Mouse (Mus musculus) left cerebral cortex, postnatal 4 days (tissue): ENCODE measurements around the gene Abcc3. TPM values are rescaled to one million over a fixed set of nuclear protein-coding genes. Genes with fewer than 3 reads are reported as not detected.
"Not testable (repeated sequence)": the region's sequence is repeated elsewhere in the genome, so short reads cannot be mapped to it uniquely, and the experiment has no call there.

Experiments used
- DNase-seq: peaks from one replicate; pipeline ENCODE4 v3.0.0-alpha.2; 2022
- intact Hi-C: fragments of 180-260 bp; cut with DNase I; formaldehyde crosslinking; loops from one replicate; pipeline ENCODE4 v1.15.1; 2025
- total RNA-seq, 2 experiments: library from RNA; stranded (reverse); gene quantifications; 2 replicates each; pipeline ENCODE4 v1.2.3; 2021

Abcc3 gene
- total RNA-seq, 2 experiments from 2014 or later: 0.70 to 1.4 TPM

DNA sequence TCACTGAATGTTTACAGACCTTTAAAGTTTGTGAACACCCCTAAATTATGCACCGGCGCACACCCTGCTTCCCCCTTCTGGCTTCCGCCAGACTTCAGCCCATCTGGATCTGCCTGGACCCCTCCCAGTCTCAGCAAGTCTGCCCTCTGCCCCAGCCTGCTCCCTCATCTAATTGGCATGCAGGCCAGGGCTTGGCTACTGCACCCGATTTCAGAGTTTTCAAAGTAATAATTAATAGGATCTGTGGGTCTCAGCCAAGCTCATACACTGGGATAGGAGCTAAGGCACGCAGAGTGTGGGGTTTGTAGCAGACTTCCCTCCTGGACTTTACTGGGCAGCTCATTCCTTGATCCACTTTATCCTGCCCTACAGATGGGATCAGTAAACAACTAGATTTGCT, 11.4 kb upstream of the Abcc3 start:
- no peak for DNase-seq
- intact Hi-C loops: loop anchor here (5.0 kb wide), 1 partner anchor 62 kb away; no protein-coding TSS in a partner anchor

DNA sequence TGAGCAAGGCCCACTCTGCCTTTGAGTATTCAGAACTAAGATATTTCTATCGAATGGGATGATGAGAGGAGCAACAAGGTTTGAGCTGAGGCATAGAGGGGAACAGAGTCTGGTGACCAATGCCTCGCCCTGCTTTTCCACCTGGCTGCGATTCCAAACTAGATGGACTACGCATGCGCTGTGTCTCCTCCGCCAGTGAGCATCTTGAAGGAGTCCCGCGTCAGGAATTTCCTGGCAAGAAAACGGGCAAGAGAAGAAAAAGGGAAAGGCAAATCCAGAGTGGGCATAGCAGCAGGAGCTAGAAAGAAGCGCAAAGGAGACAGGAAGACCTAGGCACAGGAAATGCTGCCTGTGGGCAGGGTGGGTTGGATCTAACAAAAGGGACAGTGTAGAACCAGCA, 11.0 kb upstream of the Abcc3 start:
- no peak for DNase-seq
- intact Hi-C loops: loop anchor here (5.0 kb wide), 1 partner anchor 61 kb away; no protein-coding TSS in a partner anchor

DNA sequence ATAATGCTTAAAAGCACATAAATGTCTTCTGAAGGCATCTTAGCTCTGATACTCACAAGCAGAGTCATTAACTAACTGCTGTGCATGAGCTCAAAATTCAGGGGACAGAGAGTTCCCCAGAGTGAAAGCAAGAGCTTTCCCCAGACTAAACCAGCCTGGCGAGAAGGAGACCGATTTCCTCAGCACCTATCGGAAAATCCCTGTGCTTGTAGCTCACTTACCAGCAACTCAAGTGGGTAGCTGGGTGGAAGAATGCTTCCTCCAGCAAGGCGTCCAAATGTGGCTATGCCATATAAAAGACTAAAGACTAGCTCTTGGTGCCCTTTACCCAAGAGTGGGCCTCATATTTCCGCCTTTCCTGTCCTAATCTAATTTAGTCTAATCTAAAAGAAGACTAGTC, 9.9 kb upstream of the Abcc3 start:
- no peak for DNase-seq
- intact Hi-C loops: loop anchor here (5.0 kb wide), 1 partner anchor 60 kb away; no protein-coding TSS in a partner anchor

DNA sequence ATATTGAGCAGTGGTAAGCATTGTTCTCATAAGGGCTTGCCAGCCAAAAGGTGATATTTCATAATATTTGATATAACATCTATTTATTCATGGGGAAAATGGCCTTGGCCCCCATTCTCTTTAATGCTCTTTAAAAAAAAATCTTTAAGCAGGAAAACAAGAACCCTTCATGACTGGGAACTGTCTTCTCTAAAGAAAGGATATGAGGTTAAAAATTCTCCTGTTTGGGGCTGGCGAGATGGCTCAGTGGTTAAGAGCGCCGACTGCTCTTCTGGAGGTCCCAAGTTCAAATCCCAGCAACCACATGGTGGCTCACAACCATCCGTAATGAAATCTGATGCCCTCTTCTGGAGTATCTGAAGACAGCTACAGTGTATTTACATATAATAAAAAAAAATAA, 9.2 kb upstream of the Abcc3 start:
- intact Hi-C loops: loop anchor here (5.0 kb wide), 1 partner anchor 60 kb away; no protein-coding TSS in a partner anchor
- not testable (repeated sequence) for DNase-seq

DNA sequence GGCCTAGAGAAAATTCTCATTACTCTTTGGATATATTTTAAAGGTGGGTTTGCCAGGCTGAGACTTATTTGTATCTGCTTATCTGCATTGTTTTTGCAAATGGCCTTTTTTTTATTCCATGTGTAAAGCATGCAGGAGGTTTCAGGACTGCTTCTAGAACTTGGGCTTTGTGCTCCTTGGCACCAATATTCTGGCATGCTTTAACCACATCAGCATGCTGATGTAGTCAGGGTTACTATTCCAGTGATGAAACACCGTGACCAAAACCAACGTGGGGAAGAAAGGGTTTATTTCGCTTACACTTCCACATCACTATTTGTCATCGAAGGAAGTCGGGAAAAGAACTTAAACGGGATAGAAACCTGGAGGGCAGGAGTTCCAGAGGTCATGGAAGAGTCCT, 8.2 kb upstream of the Abcc3 start:
- DNase-seq: no peak
- intact Hi-C loops: loop anchor here (5.0 kb wide), 1 partner anchor 59 kb away; no protein-coding TSS in a partner anchor

DNA sequence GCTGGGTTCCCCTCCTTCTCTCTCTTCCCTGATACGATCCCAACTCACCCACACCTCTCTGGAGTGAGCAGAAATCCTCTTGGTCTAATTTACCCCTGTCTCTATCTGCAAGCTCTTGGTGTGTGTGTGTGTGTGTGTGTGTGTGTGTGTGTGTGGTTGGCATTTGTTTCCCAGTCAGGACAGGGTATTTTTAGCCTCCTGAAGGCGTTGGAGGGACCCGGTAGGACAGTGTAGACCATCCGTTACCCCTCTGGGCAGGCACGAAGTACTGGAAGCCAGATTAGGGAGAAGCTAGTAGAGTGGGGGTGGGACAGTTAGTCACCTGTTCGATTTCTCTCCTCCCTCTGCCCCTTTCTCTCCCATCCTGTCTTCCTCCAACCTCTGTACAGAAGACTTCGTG, 1.3 kb upstream of the Abcc3 start:
- DNase-seq: no peak
- intact Hi-C loops: loop anchor here (5.0 kb wide), 1 partner anchor 37 kb away; no protein-coding TSS in a partner anchor

DNA sequence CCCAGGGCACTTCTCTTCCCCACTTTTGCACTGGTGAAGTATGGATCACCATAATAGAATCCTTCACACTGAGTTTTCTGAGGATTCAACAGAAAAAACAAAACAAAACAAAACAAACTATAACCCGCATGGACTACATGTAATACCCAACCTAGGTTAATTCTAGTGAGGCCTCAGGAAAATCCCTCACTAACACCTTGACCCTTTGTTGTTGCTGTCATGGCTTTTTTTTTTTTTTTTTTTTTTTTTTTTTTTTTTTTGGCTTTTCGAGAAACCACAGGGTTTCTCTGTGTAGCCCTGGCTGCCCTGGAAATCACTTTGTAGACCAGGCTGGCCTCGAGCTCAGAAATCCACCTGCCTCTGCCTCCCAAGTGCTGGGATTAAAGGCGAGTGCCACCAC, 693 bp upstream of the Abcc3 start:
- intact Hi-C loops: loop anchor here (5.0 kb wide), 1 partner anchor 36 kb away; no protein-coding TSS in a partner anchor
- DNase-seq: not testable (repeated sequence)

DNA sequence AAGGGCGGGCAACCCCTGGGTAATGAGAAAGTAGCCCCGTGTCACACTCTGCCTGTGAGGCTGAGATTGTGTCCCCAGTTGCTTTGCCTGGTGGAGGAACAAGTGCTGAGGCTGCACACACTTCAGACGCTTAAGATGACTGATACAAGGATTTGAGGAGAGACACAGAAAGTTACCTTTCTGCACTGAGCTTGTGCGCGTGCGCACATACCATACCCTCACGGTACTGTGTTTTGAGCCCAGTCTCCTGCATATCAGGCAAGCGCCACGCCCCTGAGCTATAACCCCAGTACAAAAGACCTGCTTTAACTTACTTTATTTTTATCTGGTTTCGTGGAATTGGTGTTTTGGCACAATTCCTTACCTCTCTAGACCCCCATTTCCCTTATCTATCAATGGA, 1.1 kb downstream of the Abcc3 start:
- intact Hi-C loops: loop anchor here (5.0 kb wide), 1 partner anchor 34 kb away; no protein-coding TSS in a partner anchor
- DNase-seq: no peak

DNA sequence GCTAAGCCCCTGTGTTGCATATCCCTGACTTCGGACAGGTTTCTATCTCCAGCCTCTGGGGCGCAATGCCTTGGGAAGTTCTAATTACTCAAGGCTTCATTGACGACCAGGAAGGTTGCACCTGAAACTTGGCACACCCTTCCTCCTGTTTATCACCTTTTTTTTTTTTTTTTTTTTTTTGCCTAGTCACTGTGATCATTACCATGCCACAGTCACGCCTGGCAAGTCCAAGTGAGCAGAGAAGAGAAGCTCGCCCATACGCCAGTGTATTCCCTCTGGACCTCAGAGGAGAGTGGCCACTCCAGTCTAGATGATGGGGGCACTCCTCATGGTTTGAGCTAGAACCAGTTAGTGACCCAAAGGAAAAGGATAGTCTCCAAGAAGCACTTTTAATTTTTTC, 2.0 kb downstream of the Abcc3 start:
- intact Hi-C loops: loop anchor here (5.0 kb wide), 1 partner anchor 34 kb away; no protein-coding TSS in a partner anchor
- no peak for DNase-seq

DNA sequence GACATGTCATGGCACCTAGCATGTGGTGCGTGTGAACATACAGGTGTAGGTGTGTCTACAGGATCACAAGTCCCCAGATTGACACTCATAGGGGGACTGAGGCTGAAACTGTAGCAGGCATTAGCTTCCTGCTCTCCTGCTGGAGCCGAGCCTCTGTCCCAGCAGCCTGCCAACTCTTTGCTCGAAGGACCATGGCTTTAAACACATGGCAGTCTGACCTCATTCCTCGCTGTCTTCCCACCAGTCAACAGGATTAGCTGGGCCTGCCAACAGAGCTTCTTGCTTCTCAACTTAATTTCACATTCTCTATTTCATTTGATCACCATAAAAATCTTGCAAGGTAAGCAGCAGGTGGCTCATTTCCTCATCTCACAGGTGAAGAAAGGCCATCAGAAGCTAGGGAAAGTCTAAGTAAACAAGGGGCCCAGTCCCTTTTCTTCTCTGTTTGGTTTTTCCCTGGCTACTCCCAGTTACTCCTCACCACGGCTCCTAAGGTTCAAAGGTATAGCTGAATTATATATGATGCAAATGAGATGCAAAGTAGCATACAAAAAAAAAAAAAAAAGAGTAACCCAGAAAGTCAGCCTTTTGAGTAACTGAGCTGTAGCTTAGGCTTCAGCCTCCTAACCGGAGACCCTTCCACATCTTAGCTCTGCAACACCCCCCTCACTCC, 2.9 kb downstream of the Abcc3 start:
- DNase-seq: peak; percentile 32
- intact Hi-C loops: loop anchor here (5.0 kb wide), 1 partner anchor 33 kb away; no protein-coding TSS in a partner anchor

DNA sequence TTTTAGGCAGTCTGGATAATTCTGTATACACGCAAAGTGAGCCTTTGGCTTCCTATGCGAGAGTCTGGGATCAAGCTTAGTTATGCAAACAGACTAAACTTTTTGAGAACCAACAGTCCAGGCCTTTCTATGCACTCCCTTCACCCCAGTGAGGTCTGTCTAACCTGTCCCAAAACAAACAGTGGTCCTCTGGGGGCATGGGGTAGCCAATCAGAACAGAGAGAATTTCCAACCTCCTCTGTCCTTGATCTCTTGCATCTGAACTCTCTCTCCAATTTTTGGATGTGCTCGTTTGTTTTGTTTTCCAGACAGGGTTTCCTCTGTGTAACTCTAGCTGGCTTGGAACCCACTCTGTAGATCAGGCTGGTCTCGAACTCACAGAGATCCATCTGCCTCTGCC, 3.8 kb downstream of the Abcc3 start:
- no peak for DNase-seq
- intact Hi-C loops: no loop called here

DNA sequence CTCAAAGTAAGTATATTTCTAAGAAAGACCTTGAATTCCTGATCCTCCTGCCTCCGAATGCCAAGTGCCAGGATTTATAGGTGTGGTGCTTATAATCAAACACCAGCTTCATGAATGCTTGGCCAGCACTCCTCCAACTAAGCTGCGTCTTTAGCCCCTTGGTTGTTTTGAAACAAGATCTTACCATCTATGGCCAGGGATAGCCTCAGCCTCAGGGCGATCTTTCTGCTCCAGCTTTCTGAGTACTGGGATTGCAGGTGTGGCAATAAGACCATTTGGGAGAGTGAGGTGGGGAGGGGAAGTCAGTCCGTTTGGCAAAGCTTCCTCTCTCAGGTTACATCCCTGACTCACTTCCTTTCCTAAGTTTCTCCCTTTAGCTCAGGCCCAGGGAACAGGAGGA, 5.0 kb downstream of the Abcc3 start:
- intact Hi-C loops: no loop called here
- DNase-seq: no peak

DNA sequence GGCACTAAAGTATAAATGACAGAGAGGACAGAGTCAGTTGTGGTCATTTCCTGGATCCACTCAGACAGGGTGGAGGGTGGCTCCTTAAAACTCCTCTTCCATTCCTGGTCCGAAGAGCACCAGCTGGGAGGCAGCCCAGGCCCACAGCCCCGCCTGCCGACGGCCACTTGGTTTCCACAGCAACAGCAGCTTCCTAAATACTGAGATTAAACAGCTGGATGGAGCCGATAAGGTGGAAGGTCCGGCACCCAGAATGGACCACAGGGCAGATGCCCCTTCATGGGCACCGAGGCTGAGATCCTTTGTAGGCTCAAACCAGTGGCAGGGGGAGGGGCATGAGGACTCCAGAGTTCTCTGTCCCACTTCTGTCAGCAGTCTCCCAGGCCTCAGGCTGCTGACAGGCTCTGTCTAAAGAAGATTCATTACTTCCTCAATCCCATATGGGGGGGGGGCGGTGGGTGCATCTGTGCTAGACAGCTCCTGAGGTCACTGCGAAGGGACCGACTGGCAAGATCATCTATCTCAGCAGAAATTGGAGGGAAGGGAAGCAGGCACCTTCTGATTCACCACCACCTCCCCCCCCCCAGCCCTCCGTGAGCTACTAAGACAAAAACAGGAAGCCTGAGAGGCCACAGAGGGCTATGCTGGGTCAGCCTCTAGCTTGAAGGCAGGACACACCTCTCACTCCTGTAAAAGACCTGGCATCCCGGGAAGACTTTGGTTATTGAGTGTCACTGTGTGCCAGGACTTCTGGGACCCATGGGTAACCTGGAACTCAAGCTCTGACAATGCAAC, 6.6 kb downstream of the Abcc3 start:
- intact Hi-C loops: no loop called here
- DNase-seq: no peak

DNA sequence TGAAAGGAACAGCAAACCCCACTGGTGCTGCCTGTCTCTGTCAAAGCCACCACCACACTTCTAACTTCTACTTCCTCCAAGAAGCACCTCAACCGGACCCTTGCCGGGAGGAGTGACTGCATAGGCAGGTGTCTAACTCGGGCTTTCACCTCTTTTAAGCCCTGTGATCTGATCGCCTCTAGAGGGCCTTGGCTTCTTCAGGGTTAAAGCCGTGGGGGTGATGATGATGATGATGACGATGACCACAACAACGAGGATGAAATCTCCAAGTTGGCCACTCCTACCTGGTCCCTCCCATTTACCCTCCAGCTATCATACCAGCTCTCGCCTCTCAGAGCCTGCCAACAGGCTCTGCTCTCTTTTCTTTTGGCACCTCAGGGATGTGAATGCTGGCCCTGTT, 13.1 kb downstream of the Abcc3 start:
- intact Hi-C loops: no loop called here
- no peak for DNase-seq

DNA sequence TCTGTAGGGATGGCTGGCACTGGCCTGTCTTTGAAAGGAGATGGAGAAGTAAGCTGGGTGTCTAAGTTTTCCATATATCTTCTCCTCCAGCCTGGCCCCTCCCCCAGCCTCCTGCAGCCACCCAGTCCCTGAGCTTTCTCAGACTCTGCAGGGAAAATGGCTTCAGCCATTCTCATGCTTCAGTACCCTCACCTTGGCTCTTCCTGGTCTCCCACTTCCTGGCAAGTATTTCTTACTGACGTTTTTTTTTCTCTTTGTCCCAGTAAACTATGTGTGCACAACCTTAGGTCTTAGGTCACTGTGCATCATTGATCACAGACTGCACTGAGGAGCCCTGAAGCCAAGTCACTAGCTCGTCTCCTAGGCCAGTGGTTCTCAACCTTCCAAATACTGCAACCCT, 13.7 kb downstream of the Abcc3 start:
- intact Hi-C loops: no loop called here
- DNase-seq: no peak

DNA sequence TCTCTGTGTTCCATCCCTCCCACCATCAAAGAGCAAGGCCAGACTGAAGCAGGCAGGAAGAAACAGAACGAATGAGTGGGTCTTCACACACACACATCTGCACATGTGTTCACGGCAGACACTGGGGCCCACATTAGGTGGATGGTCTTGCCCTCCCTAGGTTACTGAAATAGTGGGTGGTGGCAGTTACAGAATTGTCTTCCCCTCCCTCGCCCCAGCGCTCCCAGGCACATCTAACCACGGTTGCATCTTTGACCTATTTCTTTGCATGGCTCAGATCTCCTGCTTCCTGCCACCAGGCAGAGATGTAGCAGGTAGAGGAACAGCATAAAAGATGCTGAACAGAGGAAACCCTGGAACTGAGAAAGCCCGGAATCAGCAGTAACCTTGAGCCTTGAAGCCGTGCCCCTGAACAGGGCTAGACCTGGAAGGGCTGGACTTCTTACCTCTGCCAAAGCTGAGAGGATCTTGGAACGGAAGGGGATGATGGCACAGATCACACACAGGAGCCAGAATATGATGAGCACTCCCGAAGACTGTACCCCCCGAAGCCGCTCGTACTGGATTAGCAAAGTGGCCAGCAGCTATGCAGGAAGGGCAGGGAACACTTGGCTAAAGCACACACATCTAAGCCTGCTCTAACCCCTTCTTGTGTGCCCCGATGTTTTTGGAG, 18.4 kb downstream of the Abcc3 start:
- intact Hi-C loops: no loop called here
- no peak for DNase-seq

DNA sequence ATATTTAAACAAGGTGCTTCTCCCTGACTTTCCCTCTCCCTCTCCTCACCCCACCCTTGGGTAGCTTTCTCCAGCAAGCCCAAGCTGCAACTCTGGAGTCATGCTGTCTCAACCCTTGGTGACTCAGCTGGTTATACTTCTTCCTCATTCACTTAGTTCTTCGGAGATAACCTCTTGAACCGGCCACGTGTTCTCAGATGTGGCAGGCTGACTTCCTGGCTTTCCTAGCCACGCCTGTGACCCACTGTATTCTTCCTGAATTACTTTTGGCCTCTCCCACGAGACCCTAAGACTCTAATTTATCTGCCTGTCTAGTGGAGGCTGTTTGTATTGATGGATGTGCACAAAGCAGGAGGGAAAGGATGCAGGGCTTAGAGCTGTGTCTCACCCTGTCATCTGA, 22.0 kb downstream of the Abcc3 start:
- no peak for DNase-seq
- intact Hi-C loops: no loop called here

DNA sequence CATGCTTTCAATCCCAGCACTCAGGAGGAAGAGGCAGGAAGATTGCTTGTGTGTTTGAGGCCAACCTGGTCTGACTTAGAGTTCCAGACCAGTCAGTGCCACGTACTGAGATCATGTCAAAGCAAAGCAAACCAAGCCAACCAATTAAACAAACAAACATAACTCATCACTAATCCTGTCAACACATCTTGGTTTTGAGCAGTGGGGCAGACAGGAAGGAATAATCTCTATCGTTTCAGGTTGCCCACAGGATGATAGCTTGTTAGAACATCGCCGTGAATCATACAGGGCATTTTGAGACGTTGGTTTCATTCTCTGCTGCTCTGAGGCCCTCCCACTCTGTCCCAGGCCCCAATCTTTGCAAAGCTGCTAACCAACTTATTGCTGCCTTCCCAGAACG, 22.8 kb downstream of the Abcc3 start:
- intact Hi-C loops: no loop called here
- no peak for DNase-seq

DNA sequence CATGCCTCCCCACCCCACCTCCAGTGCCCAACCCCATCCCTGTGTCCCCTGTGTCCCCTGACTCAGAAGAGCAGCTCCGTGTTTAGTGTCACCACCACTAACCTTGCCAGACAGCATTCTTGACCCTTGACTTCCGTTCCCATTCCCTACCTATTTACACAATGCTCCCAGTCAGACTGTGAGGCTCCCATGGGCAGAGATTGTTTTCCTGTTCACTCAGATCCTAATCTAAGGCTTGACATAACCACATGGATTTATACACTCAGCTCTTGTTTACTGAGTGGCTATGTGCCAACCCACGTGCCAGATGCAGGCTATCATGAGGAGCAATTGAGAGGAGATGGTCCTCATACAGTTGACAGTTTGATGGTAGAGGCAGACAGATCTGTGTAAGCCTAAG, 27.5 kb downstream of the Abcc3 start:
- DNase-seq: no peak
- intact Hi-C loops: no loop called here

DNA sequence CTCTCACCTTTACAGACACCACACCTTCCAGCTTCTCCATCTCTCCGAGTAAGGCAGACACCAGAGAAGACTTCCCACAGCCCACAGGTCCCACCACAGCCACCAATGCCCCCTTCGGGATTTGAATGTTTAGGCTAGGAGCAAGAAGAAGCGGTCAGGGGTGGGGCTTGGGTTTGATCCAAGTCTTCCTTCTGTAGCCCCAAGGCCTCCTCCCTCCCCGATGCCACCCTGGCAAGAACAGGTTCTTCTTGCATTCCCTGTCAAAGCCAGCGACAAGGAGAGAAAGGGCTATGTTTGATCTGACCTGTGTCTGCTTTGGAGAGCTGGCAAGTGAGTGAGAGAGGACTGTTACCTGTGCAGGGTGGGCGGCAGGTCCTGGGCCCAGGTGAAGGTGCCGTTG, 29.1 kb downstream of the Abcc3 start:
- no peak for DNase-seq
- intact Hi-C loops: no loop called here

DNA sequence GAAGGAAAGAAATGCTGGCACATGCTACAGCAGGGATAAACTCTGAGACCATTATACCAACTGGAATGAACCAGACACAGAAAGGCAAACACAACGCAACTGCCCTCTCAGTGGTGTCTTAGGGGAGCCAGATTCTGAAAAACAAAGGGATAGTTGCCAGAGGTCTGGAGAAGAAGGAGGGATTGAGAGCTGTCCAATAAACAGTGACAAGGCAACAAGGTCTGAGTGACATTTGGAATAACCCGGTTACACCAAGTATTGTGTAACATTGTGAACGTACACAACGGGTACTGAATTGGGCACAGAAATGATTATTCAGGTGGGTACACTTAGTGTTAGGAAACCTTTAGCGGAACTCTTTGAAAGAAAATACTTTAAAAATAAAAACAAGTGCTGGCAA, 30.7 kb downstream of the Abcc3 start:
- DNase-seq: no peak
- intact Hi-C loops: no loop called here
